Mouse (Mus musculus) stomach, postnatal 0 days (tissue): ENCODE measurements around the gene Cadm4.

Experiments
- CTCF ChIP-seq: IDR thresholded peaks from 2 replicates; pipeline ENCODE4 v1.5.1; 2016; ENCODE audit warnings: antibody characterized with exemption, low read depth, mild to moderate bottlenecking, moderate library complexity
- EP300 ChIP-seq: optimal IDR thresholded peaks from 2 replicates; pipeline ENCODE3; 2016; ENCODE audit warnings: antibody characterized with exemption

DNA sequence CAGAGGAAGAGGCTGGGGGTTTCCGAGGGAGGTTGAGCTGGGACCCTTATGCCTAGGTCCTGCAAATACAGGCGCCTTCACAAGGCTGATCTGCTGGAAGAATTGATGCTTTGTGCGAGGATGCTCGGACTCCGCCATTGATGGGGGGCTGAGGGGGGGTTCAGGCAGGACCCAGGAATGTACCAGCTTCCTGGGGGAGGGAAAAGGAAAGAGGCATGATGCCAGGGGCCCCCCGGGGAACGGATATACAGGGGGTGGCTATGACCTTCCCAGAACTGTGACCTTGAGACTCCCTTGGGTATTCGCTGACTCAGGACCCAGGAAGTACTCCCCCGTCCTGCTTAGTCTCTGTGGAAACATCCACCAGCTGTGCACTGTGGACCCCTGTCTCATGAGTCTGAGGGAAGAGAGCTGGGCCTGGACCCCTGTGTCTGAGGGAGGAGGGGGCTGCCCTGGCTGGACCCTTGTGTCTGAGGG lies 4.9 kb downstream of the Cadm4 start:
- TF ChIP-seq CTCF (no peak), EP300 (no peak)
